Mouse (Mus musculus): ENCODE data around the gene Ccdc170. TPM values are rescaled to one million over a fixed set of nuclear protein-coding genes. Genes with fewer than 3 reads are reported as not detected.

The Ccdc170 gene
- polyA plus RNA-seq, 1 experiment from 2014 or later = 0.09 TPM

- Histone ChIP-seq H3K4me1 (replicated peaks) (no peaks in the 10 kb centered on the region), H3K9ac (no peak overlapping the region), H3K36me3 (no peaks in the 10 kb centered on the region), H3K4me2 (replicated peaks) (no peak overlapping the region), H3K27ac (no peak overlapping the region), H3K9me3 (no peaks in the 10 kb centered on the region), H3K4me3 (replicated peaks) (no peak overlapping the region), H3K27me3 (replicated peaks) (no peaks in the 10 kb centered on the region)
- 93% methylated on average over 1 of the region's 1 CpGs for WGBS
- ATAC-seq = no peak
Measured at GRCm38 (mm10) chr10:4483848-4484247, 1.5 kb downstream of the Ccdc170 start.

GRCm38 (mm10) chr10:4484986-4485385, 2.7 kb downstream of the Ccdc170 start:
- no peak for ATAC-seq
- no peak overlapping the region for H3K4me2 ChIP-seq (replicated peaks)
- WGBS = 71% methylated on average over 9 of the region's 9 CpGs

GRCm38 (mm10) chr10:4489865-4490264, 7.6 kb downstream of the Ccdc170 start:
- Histone ChIP-seq H3K27ac (no peak overlapping the region), H3K9me3 (no peaks in the 10 kb centered on the region)
- 79% methylated on average over 5 of the region's 5 CpGs for WGBS

More at GRCm38 (mm10) chr10:4484986-4485385, 2.7 kb downstream of the Ccdc170 start:
- H3K36me3 ChIP-seq = no peaks in the 10 kb centered on the region
- H3K27ac ChIP-seq = no peak overlapping the region
- H3K4me3 ChIP-seq (replicated peaks) = no peak overlapping the region
- no peak overlapping the region for H3K9ac ChIP-seq
- no peaks in the 10 kb centered on the region for H3K4me1 ChIP-seq (replicated peaks)
- no peaks in the 10 kb centered on the region for H3K9me3 ChIP-seq
- no peaks in the 10 kb centered on the region for H3K27me3 ChIP-seq (replicated peaks)

GRCm38 (mm10) chr10:4491281-4491680, 9.0 kb downstream of the Ccdc170 start:
- no peak overlapping the region for H3K27ac ChIP-seq
- 38% methylated on average over 2 of the region's 3 CpGs for WGBS

More at GRCm38 (mm10) chr10:4489865-4490264, 7.6 kb downstream of the Ccdc170 start:
- Histone ChIP-seq H3K4me1 (replicated peaks) (no peaks in the 10 kb centered on the region), H3K4me2 (replicated peaks) (no peak overlapping the region), H3K4me3 (replicated peaks) (no peak overlapping the region), H3K9ac (no peak overlapping the region), H3K27me3 (replicated peaks) (no peaks in the 10 kb centered on the region), H3K36me3 (no peaks in the 10 kb centered on the region)
- no peak for ATAC-seq

GRCm38 (mm10) chr10:4492045-4492444, 9.7 kb downstream of the Ccdc170 start:
- Histone ChIP-seq H3K9me3 (no peaks in the 10 kb centered on the region), H3K4me1 (replicated peaks) (no peaks in the 10 kb centered on the region), H3K9ac (no peak overlapping the region), H3K4me2 (replicated peaks) (no peak overlapping the region), H3K27ac (no peak overlapping the region), H3K4me3 (replicated peaks) (no peak overlapping the region), H3K27me3 (replicated peaks) (no peaks in the 10 kb centered on the region), H3K36me3 (no peaks in the 10 kb centered on the region)
- 67% methylated on average over 1 of the region's 1 CpGs for WGBS
- no peak for ATAC-seq

More at GRCm38 (mm10) chr10:4491281-4491680, 9.0 kb downstream of the Ccdc170 start:
- no peak overlapping the region for H3K4me3 ChIP-seq (replicated peaks)
- no peaks in the 10 kb centered on the region for H3K9me3 ChIP-seq
- H3K27me3 ChIP-seq (replicated peaks) = no peaks in the 10 kb centered on the region
- peak; percentile 65 for ATAC-seq
- no peak overlapping the region for H3K9ac ChIP-seq
- H3K4me2 ChIP-seq (replicated peaks) = no peak overlapping the region
- H3K36me3 ChIP-seq = no peaks in the 10 kb centered on the region
- no peaks in the 10 kb centered on the region for H3K4me1 ChIP-seq (replicated peaks)

GRCm38 (mm10) chr10:4492909-4493308, 10.6 kb downstream of the Ccdc170 start:
- Histone ChIP-seq H3K27ac (no peak overlapping the region), H3K4me3 (replicated peaks) (no peak overlapping the region), H3K4me1 (replicated peaks) (no peaks in the 10 kb centered on the region), H3K36me3 (no peaks in the 10 kb centered on the region), H3K9ac (no peak overlapping the region), H3K4me2 (replicated peaks) (no peak overlapping the region), H3K27me3 (replicated peaks) (no peaks in the 10 kb centered on the region), H3K9me3 (no peaks in the 10 kb centered on the region)
- WGBS = 28% methylated on average over 4 of the region's 4 CpGs
- no peak for ATAC-seq

GRCm38 (mm10) chr10:4503251-4503650, 20.9 kb downstream of the Ccdc170 start:
- Histone ChIP-seq H3K4me1 (replicated peaks) (no peaks in the 10 kb centered on the region), H3K36me3 (no peaks in the 10 kb centered on the region), H3K4me2 (replicated peaks) (no peak overlapping the region), H3K9me3 (no peaks in the 10 kb centered on the region), H3K9ac (no peak overlapping the region), H3K27ac (no peak overlapping the region), H3K27me3 (replicated peaks) (no peaks in the 10 kb centered on the region), H3K4me3 (replicated peaks) (no peak overlapping the region)
- 78% methylated on average over 8 of the region's 8 CpGs for WGBS
- no peak for ATAC-seq

GRCm38 (mm10) chr10:4512725-4513124, 30.4 kb downstream of the Ccdc170 start:
- Histone ChIP-seq H3K27me3 (replicated peaks) (no peaks in the 10 kb centered on the region), H3K4me2 (replicated peaks) (no peak overlapping the region), H3K9me3 (no peaks in the 10 kb centered on the region), H3K36me3 (no peaks in the 10 kb centered on the region), H3K4me3 (replicated peaks) (no peak overlapping the region), H3K9ac (no peak overlapping the region), H3K27ac (no peak overlapping the region), H3K4me1 (replicated peaks) (no peaks in the 10 kb centered on the region)
- ATAC-seq = no peak
- 75% methylated on average over 9 of the region's 9 CpGs for WGBS

- H3K27me3 ChIP-seq (replicated peaks) = no peaks in the 10 kb centered on the region
- no peak overlapping the region for H3K27ac ChIP-seq
- no peak overlapping the region for H3K4me2 ChIP-seq (replicated peaks)
- no peak overlapping the region for H3K9ac ChIP-seq
- ATAC-seq = no peak
- H3K4me3 ChIP-seq (replicated peaks) = no peak overlapping the region
- H3K36me3 ChIP-seq = no peaks in the 10 kb centered on the region
- H3K9me3 ChIP-seq = no peaks in the 10 kb centered on the region
- no peaks in the 10 kb centered on the region for H3K4me1 ChIP-seq (replicated peaks)
- 90% methylated on average over 2 of the region's 2 CpGs for WGBS
Measured at GRCm38 (mm10) chr10:4517614-4518013, 35.3 kb downstream of the Ccdc170 start.

GRCm38 (mm10) chr10:4519645-4520044, 37.3 kb downstream of the Ccdc170 start:
- Histone ChIP-seq H3K27ac (no peak overlapping the region), H3K27me3 (replicated peaks) (no peaks in the 10 kb centered on the region), H3K9me3 (no peaks in the 10 kb centered on the region), H3K4me3 (replicated peaks) (no peak overlapping the region), H3K4me2 (replicated peaks) (no peak overlapping the region), H3K4me1 (replicated peaks) (no peaks in the 10 kb centered on the region), H3K9ac (no peak overlapping the region), H3K36me3 (no peaks in the 10 kb centered on the region)
- 79% methylated on average over 3 of the region's 3 CpGs for WGBS
- no peak for ATAC-seq

- Histone ChIP-seq H3K4me1 (replicated peaks) (no peaks in the 10 kb centered on the region), H3K36me3 (no peaks in the 10 kb centered on the region), H3K9me3 (no peaks in the 10 kb centered on the region), H3K9ac (no peak overlapping the region), H3K27ac (no peak overlapping the region), H3K27me3 (replicated peaks) (no peaks in the 10 kb centered on the region), H3K4me2 (replicated peaks) (no peak overlapping the region), H3K4me3 (replicated peaks) (no peak overlapping the region)
- WGBS = 54% methylated on average over 6 of the region's 6 CpGs
- no peak for ATAC-seq
Measured at GRCm38 (mm10) chr10:4520394-4521102, 38.2 kb downstream of the Ccdc170 start.

GRCm38 (mm10) chr10:4522116-4522515, 39.8 kb downstream of the Ccdc170 start:
- no peaks in the 10 kb centered on the region for H3K4me1 ChIP-seq (replicated peaks)
- no peaks in the 10 kb centered on the region for H3K9me3 ChIP-seq
- H3K4me3 ChIP-seq (replicated peaks) = no peak overlapping the region
- H3K4me2 ChIP-seq (replicated peaks) = no peak overlapping the region
- H3K9ac ChIP-seq = no peak overlapping the region
- H3K36me3 ChIP-seq = no peaks in the 10 kb centered on the region
- no peak overlapping the region for H3K27ac ChIP-seq
- 94% methylated on average over 3 of the region's 3 CpGs for WGBS
- ATAC-seq = no peak
- H3K27me3 ChIP-seq (replicated peaks) = no peaks in the 10 kb centered on the region

GRCm38 (mm10) chr10:4523078-4523477, 40.8 kb downstream of the Ccdc170 start:
- H3K4me3 ChIP-seq (replicated peaks) = no peak overlapping the region
- no peak overlapping the region for H3K4me2 ChIP-seq (replicated peaks)
- H3K27ac ChIP-seq = no peak overlapping the region
- no peak for ATAC-seq
- H3K27me3 ChIP-seq (replicated peaks) = no peaks in the 10 kb centered on the region
- no peaks in the 10 kb centered on the region for H3K4me1 ChIP-seq (replicated peaks)
- H3K9me3 ChIP-seq = no peaks in the 10 kb centered on the region
- WGBS = 69% methylated on average over 4 of the region's 4 CpGs
- H3K36me3 ChIP-seq = no peaks in the 10 kb centered on the region
- H3K9ac ChIP-seq = no peak overlapping the region
